Mouse (Mus musculus) kidney, postnatal 36 days (tissue): ENCODE data around the gene Tspan5.
A peak's percentile ranks its signal among the peaks of the same experiment; 100 is the strongest.

ENCODE experiments used
- DNase-seq, 2 experiments: peaks; one replicate each; pipeline ENCODE4 v3.0.0; 2021 to 2022; ENCODE audit warnings: mixed read lengths in 2 of 2

Gene Tspan5

GRCm38 (mm10) chr3:138741649-138742565 lies at the start of gene Tspan5:
TSS of gene Tspan5 (plus strand) at chr3:138742195.
- peak; percentile 76 to 91 for DNase-seq

GRCm38 (mm10) chr3:138692302-138692701 lies 49.7 kb upstream of the Tspan5 start:
- DNase-seq: no peak

GRCm38 (mm10) chr3:138703399-138703798 lies 38.6 kb upstream of the Tspan5 start:
- DNase-seq: peak; percentile 72 to 74

- no peak for DNase-seq
Measured at GRCm38 (mm10) chr3:138704469-138704868, 37.5 kb upstream of the Tspan5 start.

- DNase-seq: no peak
Measured at GRCm38 (mm10) chr3:138705875-138706274, 36.1 kb upstream of the Tspan5 start.

GRCm38 (mm10) chr3:138709183-138709582 lies 32.8 kb upstream of the Tspan5 start:
- no peak for DNase-seq

GRCm38 (mm10) chr3:138711971-138712370 lies 30.0 kb upstream of the Tspan5 start:
- DNase-seq: no peak

GRCm38 (mm10) chr3:138712452-138713140 lies 29.4 kb upstream of the Tspan5 start:
- DNase-seq: no peak

- DNase-seq: no peak
Measured at GRCm38 (mm10) chr3:138713141-138713540, 28.9 kb upstream of the Tspan5 start.

GRCm38 (mm10) chr3:138714788-138715187 lies 27.2 kb upstream of the Tspan5 start:
- DNase-seq: no peak

GRCm38 (mm10) chr3:138715212-138715611 lies 26.8 kb upstream of the Tspan5 start:
- no peak for DNase-seq

GRCm38 (mm10) chr3:138717040-138717439 lies 25.0 kb upstream of the Tspan5 start:
- DNase-seq: no peak

- no peak for DNase-seq
Measured at GRCm38 (mm10) chr3:138722152-138722551, 19.8 kb upstream of the Tspan5 start.

GRCm38 (mm10) chr3:138727571-138727970 lies 14.4 kb upstream of the Tspan5 start:
- no peak for DNase-seq

GRCm38 (mm10) chr3:138728840-138729239 lies 13.2 kb upstream of the Tspan5 start:
- no peak for DNase-seq

- DNase-seq: no peak
Measured at GRCm38 (mm10) chr3:138730812-138731211, 11.2 kb upstream of the Tspan5 start.

- no peak for DNase-seq
Measured at GRCm38 (mm10) chr3:138735760-138736159, 6.2 kb upstream of the Tspan5 start.

GRCm38 (mm10) chr3:138739150-138739700 lies 2.8 kb upstream of the Tspan5 start:
- no peak for DNase-seq

GRCm38 (mm10) chr3:138740291-138740690 lies 1.7 kb upstream of the Tspan5 start:
- DNase-seq: no peak

- DNase-seq: no peak
Measured at GRCm38 (mm10) chr3:138740843-138741540, 1.0 kb upstream of the Tspan5 start.

GRCm38 (mm10) chr3:138742566-138742930 lies 553 bp downstream of the Tspan5 start:
- DNase-seq: peak in 1 of 2 experiments; percentile 47

GRCm38 (mm10) chr3:138743061-138743671 lies 1.2 kb downstream of the Tspan5 start:
- peak; percentile 75 to 79 for DNase-seq
